Mouse (Mus musculus) myocyte (in vitro differentiated cells): ENCODE measurements at regions not wholly inside any gene's neighbourhood (a gene's known extent, or its start where the extent isn't known, plus 50 kb on each side); places are given as distances from the start of the nearest gene placed in this dataset.

Experiments used
- CEBPB ChIP-seq: IDR thresholded peaks from 2 replicates; pipeline ENCODE4 v1.6.1; 2011; ENCODE audit warnings: mild to moderate bottlenecking, moderate library complexity; ENCODE audit not compliant: poor library complexity, insufficient read depth, severe bottlenecking
- E2F4 ChIP-seq: IDR thresholded peaks from one replicate; pipeline ENCODE4 v1.6.1; 2011; ENCODE audit warnings: mild to moderate bottlenecking, control low read depth, moderate library complexity; ENCODE audit not compliant: insufficient read depth
- MAX ChIP-seq: IDR thresholded peaks from one replicate; pipeline ENCODE4 v1.6.1; 2011; ENCODE audit warnings: low read depth, mild to moderate bottlenecking, control low read depth
- MYOD1 ChIP-seq, 3 experiments: IDR thresholded peaks; one replicate each; pipeline ENCODE4 v1.6.1; 2011; ENCODE audit warnings: control low read depth in 2 of 3, low read depth in 2 of 3, mild to moderate bottlenecking in 2 of 3, moderate library complexity in 1 of 3; ENCODE audit not compliant: insufficient read length in 2 of 3, control insufficient read depth in 1 of 3
- MYOG ChIP-seq, 3 experiments: IDR thresholded peaks; one replicate each; pipeline ENCODE4 v1.6.1; 2011; ENCODE audit warnings: control low read depth in 2 of 3, low read depth in 2 of 3, mild to moderate bottlenecking in 2 of 3; ENCODE audit not compliant: insufficient read length in 2 of 3, control insufficient read depth in 1 of 3, insufficient read depth in 1 of 3
- POLR2A ChIP-seq: IDR thresholded peaks from one replicate; pipeline ENCODE4 v1.6.1; 2011; ENCODE audit warnings: low read depth, mild to moderate bottlenecking, control low read depth, moderate library complexity; ENCODE audit not compliant: insufficient read length
- POLR2AphosphoS2 ChIP-seq: IDR thresholded peaks from one replicate; pipeline ENCODE4 v1.6.1; 2011; ENCODE audit warnings: low read depth, control low read depth; ENCODE audit not compliant: insufficient read length
- SRF ChIP-seq: IDR thresholded peaks from one replicate; pipeline ENCODE4 v1.6.1; 2011; ENCODE audit warnings: low read depth; ENCODE audit not compliant: control insufficient read depth, insufficient read length
- TCF12 ChIP-seq: IDR thresholded peaks from one replicate; pipeline ENCODE4 v1.6.1; 2011; ENCODE audit warnings: mild to moderate bottlenecking, control low read depth; ENCODE audit not compliant: poor library complexity, insufficient read depth, severe bottlenecking
- TCF3 ChIP-seq: IDR thresholded peaks from one replicate; pipeline ENCODE4 v1.6.1; 2011; ENCODE audit warnings: low read depth, control low read depth; ENCODE audit not compliant: insufficient read length
- USF1 ChIP-seq: IDR thresholded peaks from one replicate; pipeline ENCODE4 v1.6.1; 2011; ENCODE audit warnings: low read depth, mild to moderate bottlenecking, control low read depth, moderate library complexity

- TF ChIP-seq USF1 (no peak), MYOG (IDR thresholded peaks at IDR 0.05; ENCODE audit: control insufficient read depth in 1 of 3, insufficient read depth in 1 of 3, insufficient read length in 2 of 3, low read depth in 2 of 3) (no peak), MYOD1 (IDR thresholded peaks at IDR 0.05; ENCODE audit: control insufficient read depth in 1 of 3, insufficient read length in 2 of 3, low read depth in 2 of 3) (no peak), TCF12 (no peak), POLR2AphosphoS2 (no peak), POLR2A (no peak), MAX (no peak), CEBPB (no peak), SRF (no peak), E2F4 (no peak), TCF3 (no peak)
Observed at GRCm38 (mm10) chr14:61842476-61842875, 235.2 kb downstream of the Kcnrg start.
